In genomic region chr10:67802156-67802555, GRCm38 (mm10) we compare ENCODE assay signal across 25 mouse cellular contexts.
DNase-seq lines count a peak whose midpoint lies in the region; ATAC-seq lines count a peak whose summit lies in the region.
"Had no signal": no experiment of that assay in that cellular context is flagged by ENCODE, and none has a peak within 500 bp of the region (broad histone marks: within the 10 kb centered on the region; RNA-seq: fewer than 3 reads in every experiment).

No protein-coding gene starts in this region.

- DNase-seq in 416B (ENCODE audit: low read depth): peak; percentile 56
- DNase-seq in yolk sac, embryonic 10.5 days (ENCODE audit: low spot score): no peak
- DNase-seq in limb, embryonic 10.5 days (ENCODE audit: low spot score): no peak
- DNase-seq: adrenal gland, adult 2 months; adrenal gland, postnatal 14 days; B cell, adult 2 months; cerebellum, adult 11-12 months; cerebellum, adult 8-10 months; cerebellum, postnatal 10 days; cerebellum, postnatal 36 days; gastrocnemius, postnatal 25 days; heart, adult 2 months; heart, postnatal 14 days; heart, postnatal 4 days had no signal

- no peak overlapping the region for H3K4me2 ChIP-seq in liver, embryonic 15.5 days
- no peak overlapping the region for H3K4me2 ChIP-seq in liver, embryonic 12.5 days
- H3K4me2 ChIP-seq: heart, embryonic 13.5 days; hindbrain, embryonic 13.5 days had no signal

- H3K27ac ChIP-seq in liver, embryonic 15.5 days (replicated peaks): 0 out of 2 replicates have a peak overlapping the region, but pooled peaks have one; percentile 24
- H3K27ac ChIP-seq in liver, embryonic 12.5 days: no peak overlapping the region
- no peak overlapping the region for H3K27ac ChIP-seq in limb, embryonic 10.5 days
- H3K27ac ChIP-seq: heart, adult 2 months; heart, embryonic 10.5 days; heart, embryonic 13.5 days; hindbrain, embryonic 13.5 days had no signal

- no peak overlapping the region for H3K4me3 ChIP-seq in liver, embryonic 15.5 days (replicated peaks)
- no peak overlapping the region for H3K4me3 ChIP-seq in liver, embryonic 12.5 days
- no peak overlapping the region for H3K4me3 ChIP-seq in limb, embryonic 10.5 days
- H3K4me3 ChIP-seq: heart, adult 2 months; heart, embryonic 10.5 days; heart, embryonic 13.5 days; hindbrain, embryonic 13.5 days had no signal

- H3K9me3 ChIP-seq in liver, embryonic 15.5 days (replicated peaks): no peaks in the 10 kb centered on the region
- no peaks in the 10 kb centered on the region for H3K9me3 ChIP-seq in liver, embryonic 12.5 days (replicated peaks)
- H3K9me3 ChIP-seq in limb, embryonic 10.5 days (replicated peaks): no peaks in the 10 kb centered on the region
- H3K9me3 ChIP-seq: heart, embryonic 10.5 days; heart, embryonic 13.5 days; hindbrain, embryonic 13.5 days had no signal

- ATAC-seq in liver, embryonic 15.5 days (ENCODE audit: insufficient read depth): no peak
- no peak for ATAC-seq in liver, embryonic 12.5 days
- peak; percentile 69 for ATAC-seq in granulocyte monocyte progenitor cell, adult 5-6 weeks (replicated peaks; ENCODE audit: poor library complexity, severe bottlenecking)
- ATAC-seq in megakaryocyte progenitor cell, adult 5-6 weeks (replicated peaks; ENCODE audit: poor library complexity): peak; percentile 69
- ATAC-seq: forebrain, embryonic 14.5 days; hindbrain, embryonic 16.5 days had no signal

- H3K4me1 ChIP-seq in liver, embryonic 15.5 days (replicated peaks): no peaks in the 10 kb centered on the region
- no peaks in the 10 kb centered on the region for H3K4me1 ChIP-seq in liver, embryonic 12.5 days
- no peaks in the 10 kb centered on the region; the same call in 1 of the 2 replicates for H3K4me1 ChIP-seq in limb, embryonic 10.5 days
- H3K4me1 ChIP-seq: heart, embryonic 10.5 days; heart, embryonic 13.5 days; hindbrain, embryonic 13.5 days had no signal

- no peak overlapping the region for H3K9ac ChIP-seq in liver, embryonic 15.5 days
- H3K9ac ChIP-seq in liver, embryonic 12.5 days: no peak overlapping the region
- H3K9ac ChIP-seq: heart, embryonic 13.5 days; hindbrain, embryonic 13.5 days had no signal

- H3K27me3 ChIP-seq in liver, embryonic 15.5 days: no peaks in the 10 kb centered on the region
- H3K27me3 ChIP-seq in liver, embryonic 12.5 days (replicated peaks): no peaks in the 10 kb centered on the region
- H3K27me3 ChIP-seq in limb, embryonic 10.5 days (ENCODE audit: low read depth, poor library complexity, severe bottlenecking): no peaks in the 10 kb centered on the region
- H3K27me3 ChIP-seq: CH12.LX; heart, embryonic 13.5 days; hindbrain, embryonic 13.5 days had no signal

- 66% methylated on average over 8 of the region's 8 CpGs for WGBS in liver, embryonic 15.5 days (ENCODE audit: insufficient replicate concordance)
- 70% methylated on average over 8 of the region's 8 CpGs for WGBS in liver, embryonic 12.5 days (ENCODE audit: insufficient replicate concordance)
- 91% methylated on average over 8 of the region's 8 CpGs for WGBS in limb, embryonic 10.5 days

- no peaks in the 10 kb centered on the region for H3K36me3 ChIP-seq in liver, embryonic 15.5 days (replicated peaks)
- H3K36me3 ChIP-seq in liver, embryonic 12.5 days: no peaks in the 10 kb centered on the region
- no peaks in the 10 kb centered on the region for H3K36me3 ChIP-seq in limb, embryonic 10.5 days
- H3K36me3 ChIP-seq: G1E; heart, embryonic 10.5 days; heart, embryonic 13.5 days; hindbrain, embryonic 13.5 days had no signal

Comparison
In these comparisons a context has a peak if more than half of its experiments do, and no peak if none do; other contexts are left out.
1. ATAC-seq: peak in granulocyte monocyte progenitor cell, adult 5-6 weeks (single experiment) and megakaryocyte progenitor cell, adult 5-6 weeks (single experiment); none in liver, embryonic 15.5 days (single experiment) and liver, embryonic 12.5 days (single experiment).